Mouse (Mus musculus) cerebellum, adult 18-20 months (tissue): ENCODE data around the gene Cnst.

Experiments used
- DNase-seq, 2 experiments: peaks; one replicate each; pipeline ENCODE4 v3.0.0; 2021

Gene Cnst

DNA sequence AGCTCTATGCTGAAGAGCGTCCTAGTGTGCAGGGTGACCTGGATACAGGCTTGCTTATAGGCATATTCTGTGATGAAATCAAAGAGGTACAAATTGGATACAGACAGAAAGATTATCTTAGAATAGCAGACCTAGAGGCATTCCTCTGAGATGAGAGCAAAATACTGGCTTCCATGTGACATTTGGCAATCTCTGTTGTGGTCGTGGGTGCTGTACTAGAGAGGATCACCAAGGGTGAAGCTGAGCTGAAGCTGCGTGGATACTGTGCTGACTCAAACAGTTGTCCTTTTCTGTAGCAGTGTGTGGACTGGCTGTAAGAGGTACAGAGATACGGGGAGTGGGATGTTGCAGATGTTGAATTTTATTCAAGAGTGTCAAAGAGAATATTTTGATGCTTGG, 7.8 kb downstream of the Cnst start:
- no peak for DNase-seq

DNA sequence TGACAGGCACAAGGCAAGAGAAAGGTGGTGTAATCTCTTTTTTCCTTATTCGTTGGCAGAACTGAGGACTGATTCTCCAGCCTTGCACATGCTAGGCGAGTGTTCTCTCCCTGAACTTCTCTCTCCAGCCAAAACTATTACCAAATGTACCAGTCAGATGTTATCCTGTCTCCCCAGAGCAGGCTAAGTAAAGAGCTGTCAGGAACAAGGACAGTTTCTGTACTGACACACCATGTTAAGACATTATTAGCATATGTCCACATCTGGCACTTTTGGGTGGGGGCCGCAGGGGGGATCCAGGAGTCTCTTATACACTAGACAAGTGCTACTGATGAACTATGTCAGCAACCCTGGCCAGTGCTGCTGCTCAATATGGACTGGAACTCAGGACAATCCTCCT, 10.8 kb downstream of the Cnst start:
- no peak for DNase-seq

DNA sequence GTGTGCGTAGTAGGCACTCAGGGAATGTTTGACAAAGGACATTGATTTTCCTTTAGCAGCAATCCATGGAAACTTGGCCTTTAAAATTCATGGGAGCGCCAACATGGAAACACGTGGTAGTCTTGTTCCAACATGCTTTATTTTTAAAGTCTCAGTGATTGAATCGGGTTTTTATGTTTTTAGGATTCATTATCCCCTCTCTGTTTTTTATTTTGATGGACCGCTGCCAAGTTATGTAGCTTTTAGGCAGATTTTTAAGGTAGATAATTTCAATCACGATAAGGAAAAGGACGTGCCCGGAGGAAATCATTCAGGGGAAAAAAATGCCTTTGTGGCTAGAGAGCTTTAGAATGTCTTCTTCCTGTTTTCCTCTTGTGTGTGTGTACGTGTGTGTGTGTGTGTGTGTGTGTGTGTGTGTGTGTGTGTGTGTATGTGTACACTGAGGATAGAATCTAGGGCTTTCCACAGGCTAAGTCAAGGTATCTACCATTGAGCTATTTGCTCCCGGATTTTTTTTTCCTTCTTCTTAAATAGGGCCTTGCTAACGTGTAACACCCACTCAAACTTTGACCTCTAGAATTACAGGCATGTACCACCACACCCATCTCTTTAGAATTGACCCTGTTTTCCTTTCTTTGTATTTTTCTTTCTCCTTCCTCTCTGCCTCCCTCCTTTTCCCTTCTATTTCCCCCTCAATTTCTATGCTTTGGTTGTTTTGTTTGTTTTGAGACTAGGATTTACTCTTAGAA, 13.4 kb downstream of the Cnst start:
- no peak for DNase-seq

DNA sequence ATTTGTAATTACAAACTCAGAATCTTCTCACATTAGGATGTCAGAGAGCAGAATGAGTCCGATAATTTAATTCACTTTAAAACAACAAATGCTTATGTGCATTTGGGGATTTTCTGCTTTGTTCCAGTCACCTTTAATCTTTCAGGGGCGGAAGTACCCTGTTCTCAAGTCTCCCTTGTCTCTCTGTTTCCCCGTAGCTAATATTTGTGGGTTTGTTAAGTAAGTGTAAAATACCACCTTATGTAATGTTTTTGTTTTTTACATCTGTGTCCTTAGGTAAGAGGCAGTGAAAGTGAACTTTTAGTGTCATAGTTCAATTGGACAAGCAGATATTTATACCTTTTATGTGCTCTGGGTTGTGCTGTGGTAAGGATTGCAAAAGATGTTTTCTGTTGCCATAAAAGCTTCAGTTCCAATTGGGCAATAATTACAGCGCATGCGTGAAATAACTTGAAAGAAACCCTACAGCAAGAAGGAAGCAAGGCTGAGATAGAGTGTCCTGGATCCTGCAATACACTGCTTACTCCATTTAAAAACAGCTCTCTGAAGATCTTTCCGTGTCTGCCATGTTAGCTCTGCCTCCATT, 14.8 kb downstream of the Cnst start:
- no peak for DNase-seq

DNA sequence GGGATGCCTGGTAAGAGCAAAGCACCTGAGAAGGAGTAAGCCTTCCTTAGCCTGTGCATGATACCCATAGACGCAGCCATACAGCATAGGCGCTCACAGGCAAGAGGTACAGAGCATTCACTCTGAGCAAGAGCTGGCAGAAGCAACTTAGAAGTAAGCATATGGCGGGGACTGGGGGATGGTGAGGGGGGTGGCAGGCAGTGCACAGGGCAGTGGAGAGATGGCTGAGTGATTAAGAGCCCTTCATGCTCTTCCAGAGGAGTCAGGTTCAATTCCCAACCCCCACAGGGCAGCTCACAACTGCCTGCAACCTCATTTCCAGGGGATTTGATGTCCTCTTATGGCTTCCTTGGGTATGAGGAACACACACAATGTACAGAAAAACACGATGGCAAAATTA, 17.0 kb downstream of the Cnst start:
- no peak for DNase-seq

- no peak for DNase-seq
Measured at GRCm38 (mm10) chr1:179563926-179564325, 17.8 kb downstream of the Cnst start.

DNA sequence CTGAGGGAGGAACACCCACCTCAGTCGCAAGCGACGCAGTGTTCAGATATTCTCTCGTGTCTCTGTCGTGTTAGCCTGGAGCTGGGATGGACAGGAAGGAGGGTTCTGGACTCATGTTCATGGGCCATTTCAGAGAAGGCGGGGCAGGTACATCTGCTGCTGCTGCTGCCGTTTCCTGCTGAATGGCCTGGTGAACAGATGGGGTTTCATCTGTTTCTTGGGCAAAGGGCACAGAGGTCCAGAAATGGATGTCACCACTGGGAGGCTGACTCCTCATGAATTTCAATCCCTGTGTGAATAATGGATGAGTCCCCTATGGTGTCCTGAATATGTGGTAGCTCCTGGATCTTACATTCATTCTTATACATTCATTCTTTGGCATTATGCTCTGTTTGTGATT, 21.4 kb downstream of the Cnst start:
- DNase-seq: no peak

DNA sequence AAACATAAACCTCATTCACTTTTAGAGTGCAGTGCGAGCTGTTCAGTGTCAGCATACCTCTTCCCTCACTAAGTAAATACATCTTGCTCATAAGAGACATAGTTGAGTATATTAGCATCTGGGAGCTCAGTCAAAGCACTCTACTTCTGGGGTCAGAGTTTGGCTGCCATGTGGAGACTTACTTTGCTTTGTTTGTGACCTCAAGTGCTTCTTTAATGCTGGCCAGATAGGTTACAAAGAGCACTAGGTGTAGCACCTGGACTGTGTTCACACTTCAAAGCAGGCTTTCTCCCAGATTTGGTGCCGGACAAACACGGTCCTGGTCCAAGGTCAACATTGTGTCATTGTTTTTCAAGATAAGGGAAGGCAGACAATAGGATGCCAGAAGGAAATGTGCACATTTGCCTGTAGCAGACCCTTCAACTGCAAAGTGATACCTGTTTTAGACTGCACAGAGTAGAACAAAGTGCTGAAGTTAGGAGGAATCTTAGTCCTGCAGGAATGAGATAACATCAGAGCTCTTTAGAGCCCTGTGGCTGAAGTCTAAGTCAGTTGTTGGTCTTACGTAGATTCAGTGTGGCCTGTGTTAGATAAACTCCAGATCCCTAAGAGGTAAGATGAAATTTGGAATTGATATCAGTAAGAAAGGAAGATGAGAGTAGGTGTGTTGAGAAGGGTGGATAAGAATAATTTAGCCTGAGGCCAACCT, 22.7 kb downstream of the Cnst start:
- no peak for DNase-seq

DNA sequence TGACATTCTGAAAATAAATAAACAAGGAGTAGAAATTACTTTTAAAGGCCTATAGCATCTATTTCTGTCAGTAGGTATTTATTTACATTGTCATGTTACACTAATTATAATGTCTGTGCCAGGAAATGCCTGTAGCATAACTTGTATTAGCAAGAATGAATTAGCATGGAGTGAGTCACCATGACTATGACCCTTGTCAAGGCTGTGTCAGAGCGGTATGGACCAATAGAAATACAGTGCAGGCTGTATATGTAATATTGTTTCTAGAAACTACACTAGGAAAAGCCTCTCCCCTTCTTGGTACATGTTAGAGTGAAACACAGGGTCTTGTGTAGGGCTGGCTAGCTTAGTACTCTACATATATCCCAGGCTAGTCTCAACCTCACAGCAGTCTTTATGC, 24.3 kb downstream of the Cnst start:
- no peak for DNase-seq

DNA sequence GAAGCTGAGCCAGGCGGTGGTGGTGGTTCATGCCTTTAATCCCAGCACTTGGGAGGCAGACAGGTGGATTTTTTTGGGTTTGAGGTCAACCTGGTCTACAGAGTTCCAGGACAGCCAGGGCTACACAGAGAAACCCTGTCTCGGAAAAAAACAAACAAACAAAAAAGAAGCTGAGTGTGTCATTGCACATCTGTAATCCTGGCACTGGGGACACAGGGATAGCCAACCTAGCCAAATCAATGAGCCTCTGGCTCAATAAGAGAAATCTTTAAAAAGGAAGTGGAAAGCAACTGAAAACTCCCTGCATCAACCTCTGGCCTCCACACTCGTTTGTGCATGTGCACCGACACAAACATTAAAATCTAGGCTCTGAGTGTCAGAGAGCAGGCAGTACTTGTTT, 25.5 kb downstream of the Cnst start:
- no peak for DNase-seq

- no peak for DNase-seq
Measured at GRCm38 (mm10) chr1:179573650-179574206, 27.6 kb downstream of the Cnst start.

DNA sequence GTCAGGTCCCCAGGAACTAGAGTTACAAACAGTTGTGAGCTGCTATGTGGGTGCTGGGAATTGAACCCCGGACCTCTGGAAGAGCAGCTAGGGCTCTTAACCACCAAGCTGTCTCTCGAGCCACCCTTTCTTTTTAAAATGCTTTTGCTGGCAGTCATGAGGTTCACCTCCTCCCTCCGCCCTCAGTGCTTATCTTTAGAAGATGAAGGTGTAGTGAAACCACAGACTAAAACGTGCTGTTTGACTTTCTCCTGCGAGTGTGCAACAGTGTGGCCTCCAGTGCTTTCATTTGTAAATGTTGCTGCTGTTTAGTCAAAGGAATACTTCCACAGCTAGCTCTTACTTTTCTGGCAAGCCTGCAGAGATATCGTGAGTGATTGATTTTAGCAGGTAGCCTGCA, 32.5 kb downstream of the Cnst start:
- no peak for DNase-seq

GRCm38 (mm10) chr1:179580200-179580599, 34.0 kb downstream of the Cnst start:
- no peak for DNase-seq

- DNase-seq: no peak
Measured at GRCm38 (mm10) chr1:179581422-179581821, 35.3 kb downstream of the Cnst start.

DNA sequence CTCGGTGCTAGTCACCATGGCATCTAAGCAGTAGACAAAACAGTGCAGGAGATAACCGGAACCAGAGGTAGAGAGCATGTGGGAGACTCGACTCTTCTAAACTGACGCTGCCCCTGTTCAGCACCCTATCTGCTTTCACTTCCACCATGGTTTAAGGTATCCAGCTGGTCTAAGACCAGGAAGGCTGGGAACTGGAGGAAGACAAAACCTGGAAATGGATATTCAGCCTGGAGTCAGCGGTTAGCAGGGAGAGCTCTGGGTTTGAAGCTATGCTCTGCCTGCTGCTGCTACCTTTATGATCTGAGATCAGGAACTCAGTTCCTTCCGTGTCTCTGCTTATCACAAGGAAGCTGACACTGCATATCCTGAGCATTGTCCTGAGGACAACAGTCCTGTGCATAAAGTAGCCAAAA, 35.9 kb downstream of the Cnst start:
- no peak for DNase-seq

- DNase-seq: no peak
Measured at GRCm38 (mm10) chr1:179583090-179583489, 36.9 kb downstream of the Cnst start.

GRCm38 (mm10) chr1:179584220-179584619, 38.0 kb downstream of the Cnst start:
- no peak for DNase-seq

DNA sequence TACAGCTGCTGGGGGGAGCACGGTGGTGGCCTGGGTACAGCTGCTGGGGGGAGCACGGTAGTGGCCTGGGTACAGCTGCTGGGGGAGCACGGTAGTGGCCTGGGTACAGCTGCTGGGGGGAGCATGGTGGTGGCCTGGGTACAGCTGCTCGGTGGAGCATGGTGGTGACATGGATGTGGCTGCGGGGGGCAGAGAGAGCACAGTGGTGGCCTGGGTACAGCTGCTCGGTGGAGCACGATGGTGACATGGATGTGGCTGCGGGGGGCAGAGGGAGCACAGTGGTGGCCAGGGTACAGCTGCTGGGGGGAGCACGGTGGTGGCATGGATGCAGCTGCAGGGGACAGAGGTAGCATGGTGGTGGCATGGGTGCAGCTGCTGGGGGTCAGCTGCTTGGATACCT, 39.5 kb downstream of the Cnst start:
- DNase-seq: no peak

DNA sequence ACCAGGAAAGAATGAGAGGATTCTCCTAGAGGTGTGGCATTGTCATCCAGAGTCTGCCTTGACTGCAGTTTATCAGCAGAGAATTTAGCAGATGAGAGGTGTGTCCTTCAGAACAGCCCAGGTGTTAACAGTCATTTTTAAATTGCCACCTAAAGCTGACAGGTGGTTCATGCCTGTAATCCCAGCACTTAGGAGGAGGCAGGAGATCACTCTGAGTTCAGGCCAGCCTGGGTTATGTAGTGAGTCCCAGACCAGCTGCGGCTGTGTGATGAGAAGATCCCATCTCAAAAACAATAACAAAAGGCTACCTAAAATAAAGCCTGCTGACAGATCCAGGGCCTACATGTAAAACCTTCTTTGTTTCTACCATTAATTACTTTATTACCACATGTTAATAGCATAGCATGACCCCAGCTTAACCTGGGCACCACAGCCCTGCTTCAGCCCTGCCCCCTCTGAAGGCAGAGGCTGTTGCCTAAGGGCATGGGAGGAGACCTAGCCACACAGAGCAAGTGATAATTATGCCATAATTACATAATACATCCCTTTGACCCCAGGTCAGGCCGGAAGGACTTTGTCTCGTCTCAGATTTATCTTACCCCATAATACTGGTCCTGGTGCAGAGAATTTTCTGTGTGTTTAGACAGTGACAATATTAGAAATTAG, 40.4 kb downstream of the Cnst start:
- no peak for DNase-seq

DNA sequence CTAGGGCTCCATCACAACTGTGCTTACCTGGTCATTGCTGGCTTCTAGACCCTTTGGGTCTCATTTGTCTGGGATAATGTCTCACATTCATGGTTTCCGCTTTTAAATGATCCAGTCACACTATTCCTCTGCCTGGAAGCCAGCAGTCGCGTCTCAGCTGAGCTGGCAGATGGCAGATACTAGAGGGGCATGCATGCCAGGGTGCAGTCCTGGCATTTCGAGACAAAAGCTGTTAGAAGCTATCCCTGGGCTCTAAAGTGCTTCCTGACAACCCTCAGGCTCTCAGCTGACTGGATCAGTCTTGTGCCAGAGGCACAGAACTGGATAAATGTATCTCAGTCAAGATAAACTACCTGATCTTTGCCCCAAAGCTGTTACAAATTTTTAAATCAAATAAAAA, 42.1 kb downstream of the Cnst start:
- DNase-seq: peak; percentile 76 to 87

GRCm38 (mm10) chr1:179591639-179592038, 45.5 kb downstream of the Cnst start:
- peak; percentile 65 for DNase-seq

DNA sequence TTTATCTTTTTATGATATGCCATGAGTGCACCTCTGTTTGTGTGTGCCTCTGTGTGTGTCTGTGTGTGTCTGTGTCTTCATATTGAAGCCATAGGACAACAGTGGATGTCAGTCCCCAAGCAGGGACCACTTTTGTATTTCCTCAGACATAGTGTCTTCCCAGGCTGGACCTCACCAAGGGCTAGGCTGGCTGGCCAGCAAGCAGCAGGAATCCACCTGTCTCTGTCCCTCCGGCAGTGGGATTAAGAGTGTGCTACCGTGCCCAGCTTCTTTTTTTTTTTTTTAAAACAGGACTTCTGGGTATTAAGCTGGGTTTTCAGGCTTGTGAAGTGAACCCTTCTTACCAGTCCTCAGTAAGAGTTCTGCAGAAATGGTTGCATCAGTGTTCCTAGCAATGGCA, 46.0 kb downstream of the Cnst start:
- no peak for DNase-seq

DNA sequence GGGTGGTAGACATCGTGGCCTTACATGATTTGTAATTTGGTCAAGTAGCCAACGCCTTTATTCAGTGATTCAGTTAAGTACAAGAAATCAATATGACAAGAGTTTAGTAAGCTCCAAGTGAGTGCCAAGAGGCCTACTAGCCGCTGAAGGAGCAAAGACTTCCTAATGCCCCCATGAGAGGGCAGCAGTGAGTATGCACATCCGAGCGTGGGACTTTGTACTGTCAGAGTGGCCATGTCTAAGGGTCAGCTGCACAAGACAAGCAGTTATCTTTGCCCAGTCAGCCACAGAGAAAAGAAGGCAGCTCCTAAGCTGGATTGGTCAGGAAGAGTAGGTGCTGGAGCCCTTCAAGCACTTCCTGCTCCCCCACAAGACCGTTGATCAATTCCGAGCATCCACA, 46.8 kb downstream of the Cnst start:
- DNase-seq: peak in 1 of 2 experiments; percentile 41
